Mouse (Mus musculus): Measurements from ENCODE around the gene Dock1. TPM values are rescaled to one million over a fixed set of nuclear protein-coding genes. Genes with fewer than 3 reads are reported as not detected.
A peak's percentile ranks its signal among the peaks of the same experiment; 100 is the strongest.

The Dock1 gene
- polyA plus RNA-seq, 1 experiment from 2014 or later: 40.3 TPM

GRCm38 (mm10) chr7:135110307-135110706, 439.9 kb downstream of the Dock1 start:
- Histone ChIP-seq H3K27ac (replicated peaks) (no peak overlapping the region), H3K9me3 (no peaks in the 10 kb centered on the region), H3K27me3 (replicated peaks; ENCODE audit: low read depth, poor library complexity, severe bottlenecking) (no peaks in the 10 kb centered on the region), H3K4me3 (no peak overlapping the region), H3K4me1 (no peaks in the 10 kb centered on the region), H3K36me3 (replicated peaks) (peaks cover 49% of the 10 kb centered on the region)
- 90% methylated on average over 1 of the region's 1 CpGs for WGBS
- no peak for DNase-seq (ENCODE audit: low spot score)

GRCm38 (mm10) chr7:135125296-135126065, 455.0 kb downstream of the Dock1 start:
- no peak overlapping the region for H3K4me3 ChIP-seq
- DNase-seq (ENCODE audit: low spot score): no peak
- 89% methylated on average over 10 of the region's 10 CpGs for WGBS
- peaks cover 36% of the 10 kb centered on the region for H3K36me3 ChIP-seq (replicated peaks)
- 0 out of 2 replicates have a peak, but pooled peaks cover 5% of the 10 kb centered on the region for H3K4me1 ChIP-seq
- no peak overlapping the region for H3K27ac ChIP-seq (replicated peaks)
- no peaks in the 10 kb centered on the region for H3K9me3 ChIP-seq
- H3K27me3 ChIP-seq (replicated peaks; ENCODE audit: low read depth, poor library complexity, severe bottlenecking): no peaks in the 10 kb centered on the region

- Histone ChIP-seq H3K27ac (replicated peaks) (no peak overlapping the region), H3K9me3 (no peaks in the 10 kb centered on the region), H3K27me3 (replicated peaks; ENCODE audit: low read depth, poor library complexity, severe bottlenecking) (no peaks in the 10 kb centered on the region), H3K4me3 (no peak overlapping the region), H3K36me3 (replicated peaks) (peaks cover 29% of the 10 kb centered on the region), H3K4me1 (no peaks in the 10 kb centered on the region; the same call in 1 of the 2 replicates)
- WGBS: 91% methylated on average over 4 of the region's 4 CpGs
- DNase-seq (ENCODE audit: low spot score): no peak
These were observed 462.0 kb downstream of the Dock1 start for GRCm38 (mm10) chr7:135132461-135132860.

GRCm38 (mm10) chr7:135134619-135135018, 464.2 kb downstream of the Dock1 start:
- no peaks in the 10 kb centered on the region for H3K9me3 ChIP-seq
- no peak overlapping the region for H3K4me3 ChIP-seq
- H3K27me3 ChIP-seq (replicated peaks; ENCODE audit: low read depth, poor library complexity, severe bottlenecking): no peaks in the 10 kb centered on the region
- no peak overlapping the region for H3K27ac ChIP-seq (replicated peaks)
- WGBS: 77% methylated on average over 12 of the region's 12 CpGs
- peaks cover 7% of the 10 kb centered on the region; the same call in 1 of the 2 replicates for H3K4me1 ChIP-seq
- no peak for DNase-seq (ENCODE audit: low spot score)
- H3K36me3 ChIP-seq (replicated peaks): peaks cover 35% of the 10 kb centered on the region

DNA sequence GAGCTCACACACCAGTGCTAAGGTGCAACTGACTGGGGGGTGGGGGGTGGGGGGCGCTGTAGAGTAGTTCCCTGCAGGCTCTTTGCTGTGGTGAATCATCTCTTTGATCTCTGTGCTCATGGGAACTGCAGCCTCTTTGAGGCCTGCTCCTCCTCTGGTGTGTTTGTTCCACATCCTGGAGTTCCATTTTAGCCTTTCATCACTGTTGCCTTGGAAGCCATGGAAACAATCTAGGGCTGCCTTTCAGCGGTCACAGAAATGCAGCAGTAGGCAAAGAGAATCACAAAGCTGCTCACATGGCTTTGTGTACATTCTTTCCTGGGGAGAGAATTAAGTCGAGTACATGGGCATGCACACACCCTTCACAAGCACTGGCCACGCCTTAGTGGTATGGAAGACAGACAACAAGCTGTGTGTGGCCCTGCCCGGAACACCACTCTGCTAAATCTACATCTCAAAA, 468.7 kb downstream of the Dock1 start:
- no peak overlapping the region; the same call in 1 of the 2 replicates for H3K27ac ChIP-seq (replicated peaks)
- H3K36me3 ChIP-seq (replicated peaks): peaks cover 42% of the 10 kb centered on the region
- H3K4me1 ChIP-seq: peaks cover 7% of the 10 kb centered on the region; the same call in 1 of the 2 replicates
- DNase-seq (ENCODE audit: low spot score): no peak
- H3K9me3 ChIP-seq: no peaks in the 10 kb centered on the region
- 55% methylated on average over 5 of the region's 5 CpGs for WGBS
- H3K4me3 ChIP-seq: no peak overlapping the region
- H3K27me3 ChIP-seq (replicated peaks; ENCODE audit: low read depth, poor library complexity, severe bottlenecking): no peaks in the 10 kb centered on the region

GRCm38 (mm10) chr7:135144731-135145130, 474.3 kb downstream of the Dock1 start:
- H3K36me3 ChIP-seq (replicated peaks): peaks cover 72% of the 10 kb centered on the region
- peaks cover 3% of the 10 kb centered on the region; the same call in 1 of the 2 replicates for H3K9me3 ChIP-seq
- no peak for DNase-seq (ENCODE audit: low spot score)
- H3K4me3 ChIP-seq: no peak overlapping the region
- no peak overlapping the region for H3K27ac ChIP-seq (replicated peaks)
- H3K4me1 ChIP-seq: no peaks in the 10 kb centered on the region
- no peaks in the 10 kb centered on the region for H3K27me3 ChIP-seq (replicated peaks; ENCODE audit: low read depth, poor library complexity, severe bottlenecking)
- 95% methylated on average over 4 of the region's 4 CpGs for WGBS

DNA sequence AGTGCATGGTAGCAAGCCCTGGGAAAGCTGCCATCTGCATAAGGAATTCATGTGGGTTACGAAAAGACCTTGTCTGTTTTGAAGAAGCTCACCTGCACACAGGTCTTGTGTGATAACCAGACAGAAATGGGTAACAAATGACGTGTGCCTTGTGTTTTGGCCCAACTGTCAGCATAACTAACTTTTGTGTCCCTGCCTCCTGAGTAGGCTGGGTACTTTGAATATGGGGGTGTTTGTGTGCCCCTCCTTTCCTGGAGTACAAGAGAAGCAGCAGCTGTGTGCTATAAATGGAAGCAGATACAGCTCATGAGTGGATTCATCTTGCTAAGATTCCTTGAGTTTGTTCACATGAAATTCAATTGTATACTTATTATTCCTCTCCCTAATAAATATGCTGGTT, 480.5 kb downstream of the Dock1 start:
- Histone ChIP-seq H3K27ac (replicated peaks) (no peak overlapping the region), H3K36me3 (replicated peaks) (peaks cover 47% of the 10 kb centered on the region), H3K9me3 (peaks cover 3% of the 10 kb centered on the region; the same call in 1 of the 2 replicates), H3K4me1 (no peaks in the 10 kb centered on the region), H3K4me3 (no peak overlapping the region), H3K27me3 (replicated peaks; ENCODE audit: low read depth, poor library complexity, severe bottlenecking) (no peaks in the 10 kb centered on the region)
- 92% methylated on average over 2 of the region's 2 CpGs for WGBS
- DNase-seq (ENCODE audit: low spot score): no peak

DNA sequence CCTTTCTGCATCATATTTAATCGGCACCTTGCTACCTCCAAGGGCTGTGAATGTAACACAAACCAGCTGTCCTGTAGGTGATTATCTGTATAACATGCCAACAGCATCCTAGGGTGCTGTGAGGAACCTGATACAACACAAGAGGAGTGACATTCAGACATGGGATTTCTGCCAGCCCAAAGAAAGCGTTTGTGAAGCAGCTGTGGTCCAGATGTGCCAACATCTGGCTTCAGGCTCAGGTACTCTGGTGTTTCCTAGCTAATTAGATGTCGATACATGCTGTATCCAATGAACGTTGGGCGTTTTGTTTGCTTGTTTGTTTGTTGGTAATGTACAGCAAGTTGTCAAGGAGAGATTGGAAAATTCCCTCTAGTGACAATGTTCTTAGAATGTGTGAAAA, 487.1 kb downstream of the Dock1 start:
- H3K27me3 ChIP-seq (replicated peaks; ENCODE audit: low read depth, poor library complexity, severe bottlenecking): no peaks in the 10 kb centered on the region
- H3K36me3 ChIP-seq (replicated peaks): peaks cover 17% of the 10 kb centered on the region
- no peak overlapping the region for H3K27ac ChIP-seq (replicated peaks)
- WGBS: 82% methylated on average over 5 of the region's 5 CpGs
- DNase-seq (ENCODE audit: low spot score): no peak
- H3K4me1 ChIP-seq: no peaks in the 10 kb centered on the region
- H3K9me3 ChIP-seq: no peaks in the 10 kb centered on the region
- no peak overlapping the region for H3K4me3 ChIP-seq

GRCm38 (mm10) chr7:135158381-135158780, 487.9 kb downstream of the Dock1 start:
- no peaks in the 10 kb centered on the region for H3K4me1 ChIP-seq
- DNase-seq (ENCODE audit: low spot score): no peak
- no peak overlapping the region for H3K4me3 ChIP-seq
- H3K36me3 ChIP-seq (replicated peaks): peaks cover 13% of the 10 kb centered on the region
- no peaks in the 10 kb centered on the region for H3K9me3 ChIP-seq
- H3K27me3 ChIP-seq (replicated peaks; ENCODE audit: low read depth, poor library complexity, severe bottlenecking): no peaks in the 10 kb centered on the region
- H3K27ac ChIP-seq (replicated peaks): no peak overlapping the region
- WGBS: 95% methylated on average over 10 of the region's 10 CpGs

DNA sequence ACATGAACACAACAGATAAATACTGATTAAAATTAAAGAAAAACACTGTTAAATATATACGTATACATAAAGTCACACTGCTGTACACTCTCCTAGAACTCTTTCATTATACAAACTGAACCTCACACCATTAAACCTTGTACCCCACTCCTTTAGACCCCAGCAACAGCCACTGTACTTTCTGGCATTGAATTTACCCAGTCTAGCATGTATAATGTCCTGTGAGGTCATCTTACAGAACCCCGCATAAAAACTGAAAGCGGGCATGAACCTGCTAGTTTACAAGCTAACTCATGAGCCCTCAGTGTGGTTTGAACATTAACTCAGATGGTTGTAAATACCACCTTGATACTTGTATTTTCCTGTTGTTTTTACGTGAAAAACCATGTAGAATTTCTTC, 489.2 kb downstream of the Dock1 start:
- no peak for DNase-seq (ENCODE audit: low spot score)
- WGBS: 89% methylated on average over 4 of the region's 4 CpGs

DNA sequence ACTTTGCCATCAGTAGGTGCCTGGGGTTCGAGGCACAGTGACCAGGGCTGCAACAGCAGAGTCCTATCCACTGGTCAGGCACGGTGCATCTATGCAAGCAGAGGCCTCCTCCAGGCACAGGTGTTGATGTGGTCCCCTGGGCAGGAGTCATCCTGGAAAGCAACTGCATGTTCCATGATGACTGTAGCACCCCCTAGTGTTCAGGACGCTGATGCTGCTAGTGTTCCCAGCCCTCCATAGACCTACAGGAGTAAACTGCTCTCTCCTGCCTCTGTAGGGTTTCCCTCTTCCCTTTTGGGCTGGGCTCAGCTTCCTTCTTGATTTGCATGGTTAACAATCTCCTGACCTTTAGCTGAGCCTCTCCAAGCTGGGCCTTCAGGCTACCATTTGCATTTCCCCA, 494.7 kb downstream of the Dock1 start:
- Histone ChIP-seq H3K9me3 (no peaks in the 10 kb centered on the region), H3K4me3 (no peak overlapping the region), H3K27me3 (replicated peaks; ENCODE audit: low read depth, poor library complexity, severe bottlenecking) (no peaks in the 10 kb centered on the region), H3K36me3 (replicated peaks) (peaks cover 54% of the 10 kb centered on the region), H3K4me1 (peaks cover 7% of the 10 kb centered on the region; the same call in 1 of the 2 replicates), H3K27ac (replicated peaks) (no peak overlapping the region)
- WGBS: 38% methylated on average over 3 of the region's 3 CpGs
- DNase-seq (ENCODE audit: low spot score): peak; percentile 55

More for the DNA sequence above, 489.2 kb downstream of the Dock1 start:
- no peaks in the 10 kb centered on the region for H3K9me3 ChIP-seq
- peaks cover 24% of the 10 kb centered on the region for H3K36me3 ChIP-seq (replicated peaks)
- no peaks in the 10 kb centered on the region for H3K27me3 ChIP-seq (replicated peaks; ENCODE audit: low read depth, poor library complexity, severe bottlenecking)
- H3K4me1 ChIP-seq: no peaks in the 10 kb centered on the region
- H3K27ac ChIP-seq (replicated peaks): no peak overlapping the region
- no peak overlapping the region for H3K4me3 ChIP-seq

GRCm38 (mm10) chr7:135169936-135170335, 499.5 kb downstream of the Dock1 start:
- Histone ChIP-seq H3K4me1 (peaks cover 7% of the 10 kb centered on the region; the same call in 1 of the 2 replicates), H3K27ac (replicated peaks) (no peak overlapping the region), H3K9me3 (no peaks in the 10 kb centered on the region), H3K36me3 (replicated peaks) (peaks cover 47% of the 10 kb centered on the region), H3K27me3 (replicated peaks; ENCODE audit: low read depth, poor library complexity, severe bottlenecking) (no peaks in the 10 kb centered on the region), H3K4me3 (no peak overlapping the region)
- no peak for DNase-seq (ENCODE audit: low spot score)
- 77% methylated on average over 4 of the region's 4 CpGs for WGBS

GRCm38 (mm10) chr7:135172219-135172618, 501.8 kb downstream of the Dock1 start:
- 84% methylated on average over 9 of the region's 9 CpGs for WGBS
- no peaks in the 10 kb centered on the region for H3K9me3 ChIP-seq
- peaks cover 7% of the 10 kb centered on the region; the same call in 1 of the 2 replicates for H3K4me1 ChIP-seq
- no peak overlapping the region for H3K4me3 ChIP-seq
- H3K27me3 ChIP-seq (replicated peaks; ENCODE audit: low read depth, poor library complexity, severe bottlenecking): no peaks in the 10 kb centered on the region
- DNase-seq (ENCODE audit: low spot score): no peak
- H3K36me3 ChIP-seq (replicated peaks): peaks cover 33% of the 10 kb centered on the region
- no peak overlapping the region for H3K27ac ChIP-seq (replicated peaks)

Measured in embryonic facial prominence, embryonic 10.5 days (tissue).